Mouse (Mus musculus) cerebellum, postnatal 10 days (tissue): ENCODE results near the gene Olfr1048.
"Not testable (repeated sequence)": the region's sequence is repeated elsewhere in the genome, so short reads cannot be mapped to it uniquely, and the experiment has no call there.

Experiments used
- DNase-seq, 2 experiments: peaks; one replicate each; pipeline ENCODE4 v3.0.0; 2021; ENCODE audit warnings: mixed read lengths in 2 of 2

The Olfr1048 gene

DNA sequence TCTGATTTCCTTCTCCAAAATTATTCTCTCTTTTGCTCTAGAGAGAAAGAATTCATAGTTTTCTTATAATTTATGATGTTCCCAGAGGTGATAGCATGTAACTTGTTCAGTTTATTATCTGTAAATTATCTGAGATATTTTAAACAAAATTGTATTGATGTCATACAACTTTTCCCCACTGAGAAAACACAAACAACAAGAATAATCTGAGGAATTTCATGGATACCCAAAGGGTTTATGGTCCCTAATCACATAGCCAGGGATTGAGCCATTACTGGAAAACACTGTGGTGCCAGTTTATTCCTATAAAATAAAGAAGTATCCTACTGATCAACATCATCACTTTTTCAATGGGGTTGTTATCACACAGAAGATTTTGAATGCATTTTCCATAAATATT, at the start of gene Olfr1048:
TSS of gene Olfr1048 (minus strand) at position 101 of the 400 bp plus-strand sequence.
- no peak for DNase-seq

DNA sequence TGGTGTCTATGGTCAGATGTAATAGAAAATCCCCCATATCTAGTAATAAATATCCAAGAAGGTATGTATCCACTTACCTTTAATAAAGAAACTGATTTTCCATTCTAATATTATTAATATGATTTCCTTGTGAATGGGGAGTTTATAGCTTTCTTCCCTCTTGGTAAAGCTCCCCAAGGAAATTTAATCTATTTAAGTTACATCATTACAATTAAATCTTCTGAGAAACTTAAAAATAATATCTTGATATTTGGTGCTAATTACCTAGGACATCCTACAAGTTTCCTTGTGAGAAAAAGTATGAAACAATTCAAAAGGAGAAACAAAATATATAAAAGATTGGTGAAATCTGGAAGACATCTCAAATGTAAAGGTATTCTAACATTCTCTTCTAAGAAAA, 38.9 kb upstream of the Olfr1048 start, which contains the start of gene Olfr1051:
TSS of gene Olfr1051 (minus strand) at position 101 of the 400 bp plus-strand sequence.
- DNase-seq, result not testable (repeated sequence)

DNA sequence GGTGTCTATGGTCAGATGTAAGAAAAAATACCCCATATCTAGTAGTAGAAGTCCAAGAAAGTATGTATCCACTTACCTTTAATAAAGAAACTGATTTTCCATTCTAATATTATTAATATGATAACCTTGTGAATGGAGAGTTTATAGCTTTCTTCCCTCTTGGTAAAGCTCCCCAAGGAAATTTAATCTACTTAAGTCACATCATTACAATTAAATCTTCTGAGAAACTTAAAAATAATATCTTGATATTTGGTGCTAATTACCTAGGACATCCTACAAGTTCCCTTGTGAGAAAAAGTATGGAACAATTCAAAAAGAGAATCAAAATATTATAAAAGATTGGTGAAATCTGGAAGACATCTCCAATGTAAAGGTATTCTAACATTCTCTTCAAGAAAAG, 18.1 kb upstream of the Olfr1048 start, which contains the start of gene Olfr1049:
TSS of gene Olfr1049 (minus strand) at position 101 of the 400 bp plus-strand sequence.
- DNase-seq, result not testable (repeated sequence)

DNA sequence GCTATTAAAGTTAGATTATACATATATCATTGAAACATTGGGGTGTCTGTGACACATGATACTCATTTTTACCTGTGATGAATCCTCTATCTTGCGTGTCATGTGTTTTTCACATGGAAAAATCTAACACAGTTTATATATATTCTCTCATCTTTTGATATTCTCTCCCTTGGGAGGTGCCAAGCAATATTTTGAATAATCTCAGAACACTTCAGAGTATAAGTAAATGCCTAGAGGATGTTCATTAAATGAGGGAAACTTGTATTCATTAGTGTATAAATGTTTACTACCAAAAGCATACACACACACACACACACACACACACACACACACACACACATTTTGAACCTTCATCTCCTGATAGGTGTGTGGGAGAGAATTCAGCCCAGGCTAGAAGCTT, 8.8 kb downstream of the Olfr1048 start, which contains the start of gene Olfr1047:
TSS of gene Olfr1047 (minus strand) at position 101 of the 400 bp plus-strand sequence.
- no peak for DNase-seq

DNA sequence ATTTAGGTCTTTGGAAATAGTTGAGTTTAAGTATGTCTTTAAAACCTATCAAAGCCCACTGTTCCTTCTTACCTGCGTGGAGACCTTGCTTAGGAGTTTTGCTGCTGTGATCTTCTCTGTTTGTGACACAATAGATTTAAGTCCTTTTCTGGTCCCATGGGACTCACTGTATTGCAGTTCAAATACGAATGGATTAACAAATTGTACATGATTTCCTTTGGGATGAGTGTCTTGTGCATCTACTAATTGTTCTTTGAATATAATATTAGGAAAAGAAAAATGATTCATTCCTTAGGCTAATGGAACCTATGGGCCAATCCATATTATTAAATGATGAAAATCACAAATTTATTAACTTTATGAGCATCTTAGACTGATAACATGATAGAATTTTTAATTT, 20.9 kb downstream of the Olfr1048 start, which contains the start of gene Olfr1046:
TSS of gene Olfr1046 (minus strand) at position 101 of the 400 bp plus-strand sequence.
- DNase-seq, result no peak

DNA sequence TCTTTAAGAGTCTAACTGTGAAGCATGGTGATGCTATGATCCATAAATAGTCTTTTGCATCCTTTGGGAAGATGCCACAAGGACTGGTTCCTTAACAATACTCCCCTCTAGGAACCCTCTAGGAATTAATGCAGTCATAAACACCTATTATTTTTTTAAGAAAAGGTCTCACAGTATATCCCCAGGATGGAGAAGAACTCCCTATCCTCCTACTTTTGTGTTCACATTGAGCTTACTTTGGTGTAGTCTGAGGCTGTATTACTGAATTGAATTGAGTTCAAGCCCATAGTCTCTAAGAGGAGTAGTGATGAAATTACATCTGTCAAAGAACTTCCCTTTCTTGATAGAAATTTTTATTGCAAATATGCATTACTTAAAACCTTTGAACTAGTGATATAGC, 37.2 kb downstream of the Olfr1048 start, which contains the start of gene Olfr1045:
TSS of gene Olfr1045 (minus strand) at position 101 of the 400 bp plus-strand sequence.
- no peak for DNase-seq

DNA sequence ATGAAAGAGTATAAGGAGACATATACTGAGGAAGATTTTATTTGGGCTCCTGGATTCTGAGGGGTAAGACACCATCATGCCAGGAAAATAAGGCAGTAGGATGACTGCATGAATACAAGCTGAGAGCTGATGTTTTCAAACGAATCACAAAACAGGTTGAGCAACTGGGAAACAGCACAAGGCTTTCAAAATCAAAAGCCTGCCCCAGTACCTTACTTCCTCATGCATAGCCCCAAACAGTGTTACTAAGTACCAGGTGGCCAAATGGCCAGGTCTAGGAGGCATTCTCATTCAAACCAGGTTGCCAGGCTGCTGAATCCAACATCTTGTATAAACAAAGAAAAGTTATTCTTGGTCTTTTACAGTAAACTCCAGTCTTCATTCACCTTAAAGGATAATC, 44.2 kb downstream of the Olfr1048 start:
- DNase-seq, result no peak

DNA sequence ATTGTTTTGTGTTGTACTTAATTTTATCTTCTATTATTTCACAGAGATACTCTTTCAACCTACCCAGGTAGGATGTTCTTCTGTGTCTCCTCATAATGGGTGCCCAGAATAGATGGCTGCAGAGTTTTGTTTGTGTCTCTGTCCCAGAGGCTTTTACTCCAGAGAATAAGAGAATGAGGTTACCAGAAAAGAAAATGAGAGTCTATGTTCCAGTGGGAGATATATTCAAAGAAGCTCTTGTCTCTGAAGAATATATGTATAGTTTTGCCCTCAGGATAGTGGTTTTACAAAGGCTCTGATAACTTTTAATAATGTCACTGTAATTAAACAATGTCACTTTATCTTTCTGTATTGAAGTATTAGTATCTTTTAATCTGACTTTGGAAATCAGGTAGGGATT, 54.5 kb downstream of the Olfr1048 start, which contains the start of gene Olfr52:
TSS of gene Olfr52 (minus strand) at position 101 of the 400 bp plus-strand sequence.
- no peak for DNase-seq
